Mouse (Mus musculus) neutrophil, adult 5-6 weeks (primary cell): ENCODE data around the gene Socs3. TPM values are rescaled to one million over a fixed set of nuclear protein-coding genes. Genes with fewer than 3 reads are reported as not detected.

Source experiments
- ATAC-seq: fragments of 151-379, 151-347 bp; 2 replicates; pipeline ENCODE4 v1.8.0; 2017; ENCODE audit warnings: mild to moderate bottlenecking, moderate TSS enrichment; ENCODE audit not compliant: insufficient number of reproducible peaks, poor library complexity, low FRiP score, severe bottlenecking; ENCODE audit errors: extremely low read depth
- total RNA-seq: library from RNA; stranded (forward); fragments of 200-1000 nt; gene quantifications from 2 replicates; pipeline ENCODE4 v1.2.3, GENCODE M21; 2017

Socs3 gene
- total RNA-seq, 1 experiment from 2014 or later, result 252 TPM

- no peak for ATAC-seq
Measured at GRCm38 (mm10) chr11:117962228-117963067, 7.4 kb downstream of the Socs3 start.

- ATAC-seq, result no peak
Measured at GRCm38 (mm10) chr11:117960601-117961000, 9.2 kb downstream of the Socs3 start.

GRCm38 (mm10) chr11:117959741-117960381 lies 10.0 kb downstream of the Socs3 start:
- ATAC-seq, result peak; percentile 20; the same call in 1 of the 2 replicates

GRCm38 (mm10) chr11:117959166-117959565 lies 10.7 kb downstream of the Socs3 start:
- ATAC-seq, result no peak

GRCm38 (mm10) chr11:117958197-117958596 lies 11.7 kb downstream of the Socs3 start:
- 0 out of 2 replicates have a peak, but pooled peaks have one; percentile 15 for ATAC-seq

GRCm38 (mm10) chr11:117955621-117956020 lies 14.2 kb downstream of the Socs3 start:
- no peak for ATAC-seq

- no peak for ATAC-seq
Measured at GRCm38 (mm10) chr11:117954819-117955218, 15.0 kb downstream of the Socs3 start.

GRCm38 (mm10) chr11:117954094-117954493 lies 15.8 kb downstream of the Socs3 start:
- ATAC-seq, result peak; percentile 44

GRCm38 (mm10) chr11:117952174-117952933 lies 17.5 kb downstream of the Socs3 start:
- ATAC-seq, result peak; percentile 89

- ATAC-seq, result no peak
Measured at GRCm38 (mm10) chr11:117951391-117951790, 18.5 kb downstream of the Socs3 start.

- no peak for ATAC-seq
Measured at GRCm38 (mm10) chr11:117949392-117950091, 20.3 kb downstream of the Socs3 start.

- ATAC-seq, result peak; percentile 25; the same call in 1 of the 2 replicates
Measured at GRCm38 (mm10) chr11:117946996-117947419, 22.8 kb downstream of the Socs3 start.

GRCm38 (mm10) chr11:117946195-117946979 lies 23.5 kb downstream of the Socs3 start:
- ATAC-seq, result peak; percentile 64

GRCm38 (mm10) chr11:117941848-117942247 lies 28.0 kb downstream of the Socs3 start:
- no peak for ATAC-seq

- ATAC-seq, result no peak
Measured at GRCm38 (mm10) chr11:117941325-117941834, 28.5 kb downstream of the Socs3 start.

GRCm38 (mm10) chr11:117940881-117941280 lies 29.0 kb downstream of the Socs3 start:
- ATAC-seq, result no peak

GRCm38 (mm10) chr11:117939741-117940285 lies 30.0 kb downstream of the Socs3 start:
- ATAC-seq, result no peak
